Mouse (Mus musculus) gonadal fat pad, adult 2 months (tissue): Measurements from ENCODE around the gene Tm9sf3. TPM values are rescaled to one million over a fixed set of nuclear protein-coding genes. Genes with fewer than 3 reads are reported as not detected.
"Not testable (repeated sequence)": the region's sequence is repeated elsewhere in the genome, so short reads cannot be mapped to it uniquely, and the experiment has no call there.

Source experiments
- DNase-seq: peaks from one replicate; pipeline ENCODE4 v3.0.0-alpha.2; 2012; ENCODE audit warnings: low read depth
- polyA plus RNA-seq: library from polyadenylated mRNA; depleted of rRNA; stranded (reverse); fragments of >200 nt; gene quantifications from 2 replicates; pipeline ENCODE4 v1.2.3, GENCODE M21; 2012; rRNA removed

Gene Tm9sf3
- 80.5 and 107 TPM in 2 replicates for polyA plus RNA-seq

DNA sequence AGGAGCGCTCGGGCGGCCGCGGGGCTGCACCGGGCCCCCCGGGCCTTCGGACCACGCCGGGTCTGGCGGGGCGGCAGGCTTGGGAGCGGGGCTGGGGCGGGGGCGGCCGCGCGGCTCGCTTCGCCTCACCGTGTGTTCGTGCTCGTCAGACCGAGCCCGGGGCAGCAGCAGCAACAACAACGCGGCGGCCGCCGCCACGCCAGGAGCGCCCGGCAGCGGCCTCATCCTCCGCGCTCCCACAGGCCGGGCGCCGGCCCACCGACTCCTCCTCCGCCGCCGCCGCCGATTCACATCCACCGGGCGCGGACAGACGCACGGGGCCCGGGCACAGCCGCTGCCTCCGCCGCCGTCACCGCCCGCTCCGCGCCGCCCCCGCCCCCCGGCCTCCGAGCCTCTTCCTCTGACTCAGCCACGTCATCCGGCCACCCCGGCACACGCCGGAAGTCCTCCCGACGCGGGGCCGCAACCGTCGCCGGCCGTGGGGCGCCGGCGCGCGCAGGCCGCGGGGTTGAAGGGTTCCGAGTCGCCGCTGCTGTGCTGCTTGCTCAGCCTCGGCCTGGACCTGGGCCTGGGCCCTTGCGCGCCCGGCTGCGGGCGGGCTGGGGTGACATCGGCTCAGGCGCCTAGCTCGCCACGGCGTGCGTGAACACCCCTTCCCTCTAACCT lies at the start of gene Tm9sf3:
TSS of gene Tm9sf3 (minus strand) at position 368 of the 666 bp plus-strand sequence.
- DNase-seq = no peak

DNA sequence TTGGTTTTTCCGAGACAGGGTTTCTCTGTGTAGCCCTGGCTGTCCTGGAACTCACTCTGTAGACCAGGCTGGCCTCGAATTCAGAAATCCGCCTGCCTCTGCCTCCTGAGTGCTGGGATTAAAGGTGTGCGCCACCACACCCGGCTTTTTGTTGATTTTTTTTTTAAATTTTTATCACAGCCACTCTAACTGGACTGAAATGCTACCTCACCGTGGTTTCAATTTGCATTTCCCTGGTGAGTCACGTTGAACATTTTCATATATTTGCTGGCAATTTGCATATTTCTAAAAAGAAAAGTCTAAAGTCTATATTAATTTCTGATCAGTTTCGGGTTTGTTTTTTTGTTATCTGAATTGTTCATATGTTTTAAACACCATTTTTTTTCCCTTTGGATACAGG lies 48.8 kb upstream of the Tm9sf3 start:
- not testable (repeated sequence) for DNase-seq

DNA sequence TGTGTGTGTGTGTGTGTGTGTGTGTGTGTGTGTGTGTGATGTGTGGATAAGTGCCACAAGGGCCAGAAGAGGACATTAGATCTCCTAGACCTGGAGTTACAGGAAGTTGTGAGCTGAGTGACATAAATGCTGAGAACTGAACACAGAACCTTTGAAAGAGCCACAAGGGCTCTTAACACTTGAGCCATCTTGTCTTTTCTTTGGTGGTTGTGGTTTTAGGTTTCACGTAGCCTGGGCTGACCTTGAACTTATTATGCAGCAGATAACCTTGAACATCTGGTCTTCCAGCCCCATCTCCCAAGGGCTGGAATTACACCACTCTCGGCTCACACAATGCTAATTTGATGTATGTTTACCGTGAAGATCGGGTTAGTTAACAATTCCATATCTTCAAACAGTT lies 48.2 kb upstream of the Tm9sf3 start:
- no peak for DNase-seq

DNA sequence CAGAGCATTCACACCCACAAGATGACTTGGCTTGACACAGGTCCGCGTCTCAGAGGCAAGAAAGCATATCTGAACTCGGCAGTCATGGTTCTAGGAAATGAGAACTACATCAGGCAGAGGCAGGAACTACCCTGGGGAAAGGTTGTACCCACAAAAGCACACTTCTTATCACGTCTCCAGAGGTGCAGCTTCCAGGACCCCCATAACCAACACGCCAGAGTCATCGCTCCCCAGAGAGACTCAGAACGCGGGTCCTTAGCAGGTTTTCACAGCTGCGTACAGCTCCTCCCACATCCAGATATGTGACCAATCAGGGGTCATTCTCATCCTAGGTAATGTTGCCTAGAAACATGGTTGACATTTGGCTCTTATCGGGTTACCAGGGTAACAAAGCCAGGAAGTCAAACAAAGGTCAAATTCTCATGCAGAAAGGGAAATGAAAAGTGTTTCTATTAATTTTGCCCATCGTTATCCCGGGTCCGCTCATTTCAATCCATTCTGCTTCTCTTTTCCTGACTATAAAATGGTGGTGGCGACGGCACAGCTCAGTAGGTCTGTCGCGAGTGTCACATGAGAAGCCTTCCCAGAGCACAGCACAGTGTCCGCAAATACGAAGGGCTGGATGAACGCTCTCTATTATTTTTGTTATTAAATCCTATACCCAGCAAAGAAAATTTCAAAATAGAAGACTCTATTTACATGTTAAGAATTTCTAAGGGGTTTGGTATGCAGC lies 47.3 kb upstream of the Tm9sf3 start:
- no peak for DNase-seq

GRCm38 (mm10) chr19:41303933-41304332 lies 40.1 kb upstream of the Tm9sf3 start:
- no peak for DNase-seq

- no peak for DNase-seq
Measured at GRCm38 (mm10) chr19:41303433-41303832, 39.6 kb upstream of the Tm9sf3 start.

GRCm38 (mm10) chr19:41301856-41302255 lies 38.1 kb upstream of the Tm9sf3 start:
- no peak for DNase-seq

DNA sequence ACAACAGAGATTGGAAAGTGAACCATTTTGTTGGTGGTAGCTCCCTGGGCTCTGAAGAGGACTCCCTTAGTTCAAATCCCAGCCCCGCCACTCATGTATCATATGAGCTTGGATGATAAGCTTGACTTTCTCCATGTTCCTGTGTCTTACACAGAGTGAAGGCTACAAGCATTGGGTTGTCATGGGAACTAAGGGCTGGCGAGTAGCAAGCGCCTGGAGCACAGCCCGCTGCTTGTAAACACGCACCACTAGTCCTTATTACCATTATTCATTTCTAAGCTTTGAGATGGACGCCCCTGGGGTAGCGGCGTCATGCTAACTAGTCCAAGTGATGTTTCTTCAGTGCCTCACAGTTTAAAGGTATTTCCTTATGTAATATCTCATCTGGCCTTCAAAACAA lies 35.6 kb upstream of the Tm9sf3 start:
- no peak for DNase-seq

DNA sequence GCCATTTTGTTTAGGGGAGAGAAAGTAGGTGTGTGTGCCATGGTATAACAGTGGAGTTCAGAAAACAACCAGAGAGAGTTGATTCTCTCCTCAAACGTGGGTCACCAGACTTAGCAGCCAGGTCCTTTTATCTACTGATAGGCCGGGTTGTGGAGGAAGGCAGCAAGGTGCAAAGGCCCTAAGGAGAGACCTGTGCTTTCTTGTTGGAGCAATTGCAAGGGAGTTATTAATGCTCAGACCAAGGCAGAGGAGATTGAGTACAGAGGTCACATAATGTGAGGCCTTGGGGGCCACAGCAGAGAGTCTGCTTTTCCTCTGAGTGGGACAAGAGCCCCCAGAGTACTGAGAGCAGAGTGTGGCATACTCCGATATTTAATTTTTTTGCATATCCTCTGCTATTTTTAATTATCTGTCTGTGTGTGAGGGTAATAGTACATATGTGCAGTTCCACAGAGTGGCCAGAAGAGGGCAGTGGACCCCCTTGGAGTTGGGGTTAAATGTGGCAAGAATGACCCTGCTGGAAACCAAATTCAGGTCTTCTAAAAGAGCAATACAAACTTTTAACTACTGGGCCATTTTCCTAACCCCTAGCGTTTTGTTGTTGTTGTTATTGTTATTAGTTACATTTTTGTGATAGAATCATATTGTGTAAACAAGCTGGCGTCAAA lies 27.3 kb upstream of the Tm9sf3 start:
- DNase-seq = no peak

DNA sequence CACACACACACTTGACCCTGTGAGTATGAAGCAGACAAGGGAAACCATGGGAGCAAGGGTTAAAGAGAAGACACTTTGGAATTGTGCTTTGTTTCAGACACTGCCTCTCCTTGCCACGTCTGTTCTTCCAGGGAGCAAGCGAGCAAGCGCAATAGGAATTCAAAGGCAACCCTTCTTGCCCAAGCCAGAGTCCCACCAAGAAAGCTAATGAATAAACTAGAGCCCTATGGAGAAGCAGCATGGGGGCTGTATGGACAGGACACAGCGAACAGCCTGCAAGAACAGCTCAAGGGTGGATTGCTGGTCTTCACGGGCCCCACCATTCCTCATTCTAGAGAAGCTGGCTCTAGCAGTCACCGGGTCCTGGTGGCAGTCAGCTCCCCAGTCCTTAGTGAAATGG lies 24.8 kb upstream of the Tm9sf3 start:
- no peak for DNase-seq

GRCm38 (mm10) chr19:41287224-41287623 lies 23.4 kb upstream of the Tm9sf3 start:
- no peak for DNase-seq

DNA sequence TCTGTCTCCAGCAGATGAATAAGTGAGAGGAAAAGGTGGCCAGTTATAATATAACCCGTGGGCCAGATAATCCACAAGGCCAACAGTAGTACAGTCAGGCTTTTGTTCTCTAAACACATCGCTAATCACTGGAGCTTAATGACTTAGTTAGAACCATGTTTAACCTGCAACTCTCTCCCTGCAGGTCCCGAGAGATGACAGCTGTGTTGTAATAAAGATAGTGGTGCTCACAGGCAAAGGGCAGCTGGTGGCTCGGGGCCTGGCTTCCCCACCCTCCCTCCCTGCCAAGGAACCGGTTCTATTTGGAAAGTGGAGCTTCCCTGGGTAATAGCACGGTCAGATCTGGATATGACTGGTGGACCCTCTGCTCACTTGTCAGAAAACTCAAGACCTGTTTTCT lies 20.7 kb upstream of the Tm9sf3 start:
- no peak for DNase-seq

DNA sequence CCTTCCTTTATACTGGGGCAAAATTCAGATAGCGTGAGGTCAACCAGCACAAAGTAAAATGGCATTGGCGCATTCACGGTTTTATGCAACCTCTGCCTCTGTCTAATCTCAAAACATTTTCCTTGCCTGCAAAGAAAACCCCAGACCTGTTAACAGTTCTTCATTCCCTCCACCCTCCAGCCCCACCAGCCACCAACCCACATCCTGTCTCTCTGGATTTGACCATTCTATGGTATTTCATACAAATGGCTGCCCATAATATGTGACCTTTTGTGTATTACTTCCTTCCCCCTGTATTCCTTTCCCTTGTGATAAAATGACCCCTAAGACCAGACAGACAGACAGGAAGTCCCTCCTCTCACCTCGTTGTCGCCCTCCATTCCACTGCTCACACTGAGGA lies 18.9 kb upstream of the Tm9sf3 start:
- no peak for DNase-seq

DNA sequence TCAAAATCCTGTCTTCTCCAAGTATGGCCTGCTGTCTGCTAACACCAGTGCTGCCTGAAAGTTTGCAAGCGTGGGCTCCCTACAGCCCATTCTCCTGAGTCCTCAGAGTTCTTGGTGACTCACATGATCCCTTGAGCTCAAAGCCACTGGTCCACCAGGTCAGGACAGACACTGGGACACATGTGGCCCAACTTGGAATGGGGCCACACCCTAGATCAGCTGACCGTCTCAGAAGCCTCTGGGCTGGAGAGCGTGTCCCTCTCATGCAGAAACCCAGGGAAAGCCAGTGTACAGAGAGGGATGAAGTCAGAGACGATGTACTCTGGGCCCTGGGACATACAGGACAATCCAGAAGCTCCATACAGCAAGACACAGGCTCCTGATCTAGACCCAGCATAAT lies 18.4 kb upstream of the Tm9sf3 start:
- DNase-seq = no peak

- no peak for DNase-seq
Measured at GRCm38 (mm10) chr19:41279724-41280244, 16.0 kb upstream of the Tm9sf3 start.

- DNase-seq = no peak
Measured at GRCm38 (mm10) chr19:41278606-41279005, 14.8 kb upstream of the Tm9sf3 start.

DNA sequence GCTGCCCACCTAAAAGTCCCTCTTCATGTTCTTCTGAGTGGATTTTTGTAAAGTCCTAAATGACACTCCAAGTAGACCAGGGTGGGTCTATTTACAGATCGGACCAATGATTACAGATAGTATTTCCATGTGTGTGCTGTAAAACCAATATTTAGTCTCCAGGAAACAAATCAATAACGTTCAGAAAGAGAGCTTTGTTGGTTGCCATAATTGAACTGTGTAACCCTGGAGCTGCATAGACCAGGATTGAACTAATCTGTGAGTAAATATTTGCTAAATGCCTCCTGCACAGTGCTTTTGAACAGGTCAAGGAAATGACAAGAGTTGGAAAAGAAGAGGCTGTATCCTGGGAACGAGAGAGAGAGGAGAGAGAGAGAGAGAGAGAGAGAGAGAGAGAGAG lies 11.8 kb upstream of the Tm9sf3 start:
- DNase-seq = no peak

DNA sequence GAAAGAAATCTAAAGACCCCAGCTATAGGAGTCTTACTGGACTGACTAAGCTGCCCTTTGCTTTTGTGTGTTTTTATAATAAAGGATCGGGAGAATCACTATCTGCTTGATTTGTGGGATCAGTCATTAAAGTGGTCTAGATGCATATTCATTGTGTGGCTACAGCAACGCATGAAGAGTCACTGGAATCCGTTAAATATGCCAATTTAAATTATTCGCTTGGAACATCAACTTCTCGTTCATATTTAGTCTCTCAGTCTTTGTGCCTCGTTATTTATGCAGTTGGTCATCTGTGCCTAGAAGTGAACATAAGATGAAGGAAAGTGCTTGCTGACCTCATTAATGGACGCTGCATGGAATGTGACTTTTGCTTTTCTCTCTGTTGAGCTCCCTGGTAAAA lies 7.1 kb upstream of the Tm9sf3 start:
- no peak for DNase-seq

DNA sequence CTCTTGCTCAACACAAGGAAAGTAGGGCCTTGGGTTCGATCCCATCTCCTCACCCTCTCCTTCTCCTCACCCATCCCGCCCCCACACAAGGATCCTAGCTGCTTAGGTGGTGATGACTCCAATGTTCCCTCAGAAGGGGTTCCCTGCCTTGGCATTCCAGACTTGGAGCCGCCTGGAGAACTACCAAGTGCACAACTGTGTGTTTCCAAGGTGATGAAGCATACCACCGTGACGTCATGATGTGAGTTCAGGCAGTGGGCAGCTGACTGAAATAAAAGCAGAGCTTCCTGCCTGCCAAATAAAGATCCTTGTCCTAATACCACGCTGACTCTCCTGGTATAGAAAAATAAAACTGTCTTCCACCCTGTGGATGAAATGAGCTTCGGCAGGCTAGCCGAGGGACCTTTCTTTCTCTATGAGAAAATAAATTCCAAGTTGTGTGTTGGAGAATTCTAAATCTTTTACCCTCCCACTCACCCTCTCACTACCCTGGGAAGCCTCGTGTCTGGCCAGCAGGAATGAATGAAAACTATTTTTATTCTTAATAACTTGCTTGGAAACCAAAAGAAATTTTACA lies 6.4 kb upstream of the Tm9sf3 start:
- DNase-seq = no peak

DNA sequence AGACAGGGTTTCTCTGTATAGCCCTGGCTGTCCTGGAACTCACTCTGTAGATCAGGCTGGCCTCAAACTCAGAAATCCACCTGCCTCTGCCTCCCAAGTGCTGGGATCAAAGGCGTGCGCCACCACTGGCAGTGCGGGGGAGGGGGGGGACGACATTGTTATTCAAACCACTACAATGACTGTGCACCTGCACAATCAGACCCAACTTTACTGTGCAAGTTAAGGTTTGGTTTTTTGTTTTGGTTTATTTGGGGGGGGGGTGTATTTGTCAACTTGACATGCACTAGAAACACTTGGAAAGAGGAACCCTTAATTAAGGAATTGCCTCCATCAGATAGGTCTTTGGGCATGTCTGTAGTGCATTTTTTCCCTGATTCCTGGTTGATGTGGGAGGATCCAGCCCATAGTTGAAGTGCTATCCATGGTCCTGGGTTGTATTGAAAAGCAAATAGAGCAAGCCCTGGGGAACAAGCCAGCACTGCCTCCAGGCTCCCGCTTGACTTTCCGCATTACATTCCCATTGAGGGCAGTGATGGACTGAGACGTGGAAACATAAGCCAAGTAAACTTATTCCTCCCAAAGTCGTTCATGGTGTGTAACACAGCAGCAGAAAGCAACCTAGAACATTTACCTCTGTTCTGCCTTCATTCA lies 2.6 kb upstream of the Tm9sf3 start:
- DNase-seq = no peak

DNA sequence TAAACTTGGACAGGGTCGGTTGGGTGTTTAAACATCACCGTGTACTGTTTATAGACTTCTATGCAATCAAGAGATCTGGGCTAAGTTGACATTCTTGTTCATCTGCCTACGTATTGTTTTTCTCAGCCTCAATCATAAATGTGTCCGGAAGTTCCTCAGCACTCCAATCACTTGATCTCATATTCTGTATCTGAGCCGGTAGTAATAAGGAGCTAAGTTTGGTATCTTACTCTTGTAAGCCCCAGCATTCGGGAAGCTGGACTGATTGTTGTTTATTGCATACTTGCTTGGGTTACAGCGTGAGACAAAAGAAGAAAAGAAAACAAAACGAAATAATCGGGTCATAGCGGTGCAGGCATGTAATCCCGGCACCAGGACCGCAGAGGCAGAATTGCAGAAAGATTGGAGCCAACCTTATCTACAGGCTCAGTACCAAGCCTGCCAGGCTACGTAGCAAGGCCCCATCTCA lies 568 bp upstream of the Tm9sf3 start:
- no peak for DNase-seq
